Mouse (Mus musculus) embryonic facial prominence, embryonic 11.5 days (tissue): ENCODE measurements at regions not wholly inside any gene's neighbourhood (a gene's known extent, or its start where the extent isn't known, plus 50 kb on each side); places are given as distances from the start of the nearest gene placed in this dataset.

Experiments
- ATAC-seq: fragments of 200-750 bp; cut with Nextera tagmentation; replicated peaks from 2 replicates; pipeline ENCODE4 v1.8.0; 2017; ENCODE audit warnings: low read depth; ENCODE audit not compliant: insufficient number of reproducible peaks, low FRiP score, low TSS enrichment
- DNase-seq: peaks from one replicate; pipeline ENCODE4 v3.0.0-alpha.2; 2015; ENCODE audit warnings: low spot score
- H3K27ac ChIP-seq: fragments of 300-500 bp; sonication (generic); replicated peaks from 2 replicates; pipeline ENCODE4 v1.5.1; 2014; ENCODE audit warnings: mild to moderate bottlenecking, low read depth, low read length, control low read depth
- H3K27me3 ChIP-seq: fragments of 300-500 bp; sonication (generic); 2 replicates; pipeline ENCODE4 v1.6.1; 2014; ENCODE audit warnings: mild to moderate bottlenecking, low read length, moderate library complexity, mixed read lengths; ENCODE audit not compliant: control insufficient read depth, insufficient read depth
- H3K36me3 ChIP-seq: fragments of 300-500 bp; sonication (generic); replicated peaks from 2 replicates; pipeline ENCODE4 v1.6.1; 2014; ENCODE audit warnings: low read depth, mild to moderate bottlenecking, low read length, moderate library complexity, mixed read lengths; ENCODE audit not compliant: control insufficient read depth, insufficient read depth
- H3K4me1 ChIP-seq: fragments of 300-500 bp; sonication (generic); 2 replicates; pipeline ENCODE4 v1.6.1; 2014; ENCODE audit warnings: low read length, mixed read lengths; ENCODE audit not compliant: control insufficient read depth, insufficient read depth
- H3K4me2 ChIP-seq: fragments of 300-500 bp; sonication (generic); 2 replicates; pipeline ENCODE4 v1.6.1; 2014; ENCODE audit warnings: low read depth, mild to moderate bottlenecking, control low read depth, low read length, moderate library complexity
- H3K4me3 ChIP-seq: fragments of 300-500 bp; sonication (generic); 2 replicates; pipeline ENCODE4 v1.5.1; 2014; ENCODE audit warnings: low read depth, low read length, control low read depth
- H3K9ac ChIP-seq: fragments of 300-500 bp; sonication (generic); replicated peaks from 2 replicates; pipeline ENCODE4 v1.6.1; 2014; ENCODE audit warnings: mild to moderate bottlenecking, control low read depth, low read length
- H3K9me3 ChIP-seq: fragments of 300-500 bp; sonication (generic); replicated peaks from 2 replicates; pipeline ENCODE4 v1.6.1; 2016; ENCODE audit warnings: mild to moderate bottlenecking, low read length, inconsistent platforms, mixed read lengths; ENCODE audit not compliant: control insufficient read depth
- WGBS: fragments of 180-500 bp; shearing (Covaris S2); extraction: QIAGEN DNeasy Blood & Tissue Kit; methylation state at CpG from one replicate; pipeline ENCODE4 v1.1.7; 2014; 5-methylcytosine and 5-hydroxymethylcytosine counted together

DNA sequence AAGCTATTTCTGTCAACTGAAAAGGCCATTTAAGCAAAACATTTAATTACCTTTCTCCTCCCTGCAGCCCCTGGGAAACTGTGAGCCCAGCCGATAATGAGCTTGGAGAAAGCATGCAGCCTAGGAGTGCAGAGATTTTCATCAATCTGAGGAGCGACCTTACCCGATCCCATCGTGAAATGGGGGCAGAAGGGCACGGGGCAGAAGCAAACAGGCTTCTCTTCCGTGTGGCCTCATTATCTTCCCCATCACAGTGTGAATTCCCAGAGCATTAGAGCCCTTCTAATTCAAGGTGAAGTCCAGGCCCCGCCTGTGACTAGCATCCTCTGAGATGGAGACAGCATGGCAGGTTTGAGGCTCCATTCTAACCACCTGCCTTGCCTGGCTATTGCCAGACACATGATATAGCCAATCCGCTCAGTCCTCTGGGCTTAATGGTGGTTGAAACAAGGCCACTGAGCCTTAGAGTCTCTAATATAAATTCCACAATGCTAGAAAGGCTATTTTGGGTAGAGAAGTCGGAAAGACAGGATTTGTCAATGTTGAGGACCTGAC, 816.5 kb upstream of the Car8 start:
- H3K27me3 ChIP-seq, result no peaks in the 10 kb centered on the region

DNA sequence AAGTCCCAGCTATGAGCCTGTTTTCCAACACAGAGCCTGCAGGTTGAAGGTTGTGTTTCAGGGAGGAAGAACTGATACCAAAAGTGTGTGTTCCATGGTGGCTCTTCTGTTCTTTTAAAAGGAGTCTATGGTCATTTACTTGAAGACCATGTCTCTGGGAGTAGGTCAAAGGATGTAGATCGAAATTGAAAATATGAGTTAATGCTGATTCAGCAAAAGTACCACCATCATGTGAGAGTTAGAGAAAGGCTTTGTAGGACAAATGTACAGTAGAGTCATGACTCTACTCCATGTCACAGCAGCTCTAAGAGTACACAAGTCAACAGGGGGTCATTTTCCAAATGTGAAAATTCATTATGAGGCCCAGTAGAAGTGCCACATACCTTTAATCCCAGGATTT, 810.0 kb upstream of the Car8 start:
- no peak overlapping the region for H3K4me2 ChIP-seq
- DNase-seq (no peak), ATAC-seq (no peak)
- no peaks in the 10 kb centered on the region for H3K36me3 ChIP-seq
- H3K4me1 ChIP-seq, result no peaks in the 10 kb centered on the region
- H3K9me3 ChIP-seq, result no peaks in the 10 kb centered on the region
- H3K4me3 ChIP-seq, result no peak overlapping the region
- H3K27ac ChIP-seq, result no peak overlapping the region
- WGBS, result 91% methylated on average over 1 of the region's 1 CpGs
- no peaks in the 10 kb centered on the region for H3K27me3 ChIP-seq
- no peak overlapping the region for H3K9ac ChIP-seq

More for the DNA sequence above, 816.5 kb upstream of the Car8 start:
- no peaks in the 10 kb centered on the region for H3K9me3 ChIP-seq
- ATAC-seq (no peak), DNase-seq (no peak)
- no peak overlapping the region for H3K4me2 ChIP-seq
- no peak overlapping the region for H3K4me3 ChIP-seq
- no peak overlapping the region for H3K9ac ChIP-seq
- H3K4me1 ChIP-seq, result peaks cover 3% of the 10 kb centered on the region; the same call in 1 of the 2 replicates
- no peaks in the 10 kb centered on the region for H3K36me3 ChIP-seq
- H3K27ac ChIP-seq, result no peak overlapping the region
- 58% methylated on average over 9 of the region's 9 CpGs for WGBS

DNA sequence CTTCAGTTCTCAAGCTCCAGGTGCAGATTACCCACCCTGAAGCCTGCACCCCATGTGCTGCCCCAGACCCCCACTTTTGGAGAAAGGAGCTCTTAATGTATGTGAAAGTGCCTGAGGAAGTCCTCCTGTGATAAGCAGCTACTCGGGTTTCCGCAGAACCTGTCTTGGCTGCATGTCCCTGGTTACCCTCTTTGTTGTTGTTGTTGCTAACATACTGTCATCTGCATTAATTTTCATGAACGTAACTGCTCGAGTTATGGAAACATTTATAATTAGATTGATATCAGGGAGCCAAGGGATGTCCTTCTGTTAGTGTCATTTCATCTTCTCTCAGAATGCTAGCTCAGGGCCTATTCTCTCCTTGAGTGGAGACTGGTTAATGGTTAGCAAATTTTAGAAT, 808.3 kb upstream of the Car8 start:
- Histone ChIP-seq H3K27me3 (no peaks in the 10 kb centered on the region), H3K4me1 (no peaks in the 10 kb centered on the region), H3K4me2 (no peak overlapping the region), H3K27ac (no peak overlapping the region), H3K36me3 (no peaks in the 10 kb centered on the region), H3K9ac (no peak overlapping the region), H3K9me3 (no peaks in the 10 kb centered on the region), H3K4me3 (no peak overlapping the region)
- DNase-seq, result no peak
- no peak for ATAC-seq
- WGBS, result 81% methylated on average over 4 of the region's 4 CpGs

DNA sequence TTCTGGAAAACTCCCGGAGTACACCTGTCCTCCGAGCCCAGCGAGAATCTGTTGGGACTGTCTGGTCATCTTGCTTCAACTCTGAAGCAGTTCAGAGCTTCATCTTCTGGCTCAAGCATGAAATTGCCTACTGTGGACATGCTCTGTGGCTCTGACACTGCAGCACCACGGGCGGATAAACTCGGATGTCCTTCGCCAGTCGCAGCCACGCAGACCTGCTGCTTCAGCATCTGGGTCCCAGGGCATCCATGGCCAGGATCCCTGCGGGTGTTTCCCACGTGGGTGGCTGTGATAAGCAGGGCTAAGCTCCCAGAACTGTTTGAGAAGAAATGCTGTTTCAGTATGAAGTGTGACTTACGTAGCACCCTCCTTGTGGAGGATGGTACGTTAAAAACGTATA, 807.6 kb upstream of the Car8 start:
- Histone ChIP-seq H3K36me3 (no peaks in the 10 kb centered on the region), H3K9ac (no peak overlapping the region), H3K9me3 (no peaks in the 10 kb centered on the region), H3K4me1 (no peaks in the 10 kb centered on the region), H3K27ac (no peak overlapping the region), H3K27me3 (no peaks in the 10 kb centered on the region), H3K4me3 (no peak overlapping the region), H3K4me2 (no peak overlapping the region)
- WGBS, result 84% methylated on average over 14 of the region's 14 CpGs
- DNase-seq (no peak), ATAC-seq (no peak)

DNA sequence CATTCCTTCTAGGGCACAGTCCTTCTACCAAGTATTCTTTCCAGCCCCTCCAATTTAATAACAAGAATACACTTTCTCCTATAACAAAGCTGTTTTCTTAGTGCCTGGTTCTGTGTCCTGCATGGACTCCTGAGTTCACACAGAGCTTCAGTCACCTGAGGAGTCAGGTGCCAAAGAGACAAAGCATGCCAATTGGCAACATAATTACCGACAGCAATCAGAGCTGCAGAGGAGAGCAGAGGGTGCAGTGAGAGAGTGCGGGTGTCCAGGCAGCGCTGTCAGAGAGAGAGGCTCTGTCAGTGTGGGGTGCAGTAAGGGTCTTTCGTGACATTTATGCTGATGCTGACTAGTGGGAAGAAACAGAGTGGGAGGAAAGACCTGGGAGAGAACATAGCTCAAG, 807.2 kb upstream of the Car8 start:
- no peaks in the 10 kb centered on the region for H3K4me1 ChIP-seq
- no peaks in the 10 kb centered on the region for H3K27me3 ChIP-seq
- 72% methylated on average over 4 of the region's 4 CpGs for WGBS
- no peaks in the 10 kb centered on the region for H3K9me3 ChIP-seq
- no peak overlapping the region for H3K27ac ChIP-seq
- H3K4me3 ChIP-seq, result no peak overlapping the region
- no peak overlapping the region for H3K9ac ChIP-seq
- H3K4me2 ChIP-seq, result no peak overlapping the region
- no peaks in the 10 kb centered on the region for H3K36me3 ChIP-seq
- no peak for DNase-seq
- ATAC-seq, result no peak

DNA sequence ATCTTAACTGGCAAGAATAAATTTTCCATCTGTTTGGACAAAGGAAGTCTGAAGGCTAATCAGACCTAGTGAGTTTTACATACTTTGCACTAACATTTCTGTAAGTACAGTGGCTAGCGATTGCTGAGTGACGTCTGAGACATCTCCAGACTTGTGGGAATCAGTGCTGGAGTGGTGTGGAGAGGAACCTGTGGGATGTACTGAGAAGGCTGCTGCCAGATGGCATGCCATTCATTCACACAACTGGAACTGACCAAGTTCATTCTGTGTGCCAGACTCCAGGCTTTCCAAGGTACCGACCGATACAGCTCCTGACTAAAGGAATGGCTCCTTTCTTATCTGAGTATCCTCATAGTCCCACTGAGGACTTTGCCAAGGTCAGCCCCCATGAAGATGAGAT, 797.2 kb upstream of the Car8 start:
- Histone ChIP-seq H3K4me1 (no peaks in the 10 kb centered on the region), H3K27ac (no peak overlapping the region), H3K4me3 (no peak overlapping the region), H3K4me2 (no peak overlapping the region), H3K9ac (no peak overlapping the region), H3K9me3 (no peaks in the 10 kb centered on the region), H3K27me3 (no peaks in the 10 kb centered on the region), H3K36me3 (no peaks in the 10 kb centered on the region)
- 85% methylated on average over 4 of the region's 4 CpGs for WGBS
- DNase-seq (no peak), ATAC-seq (no peak)

DNA sequence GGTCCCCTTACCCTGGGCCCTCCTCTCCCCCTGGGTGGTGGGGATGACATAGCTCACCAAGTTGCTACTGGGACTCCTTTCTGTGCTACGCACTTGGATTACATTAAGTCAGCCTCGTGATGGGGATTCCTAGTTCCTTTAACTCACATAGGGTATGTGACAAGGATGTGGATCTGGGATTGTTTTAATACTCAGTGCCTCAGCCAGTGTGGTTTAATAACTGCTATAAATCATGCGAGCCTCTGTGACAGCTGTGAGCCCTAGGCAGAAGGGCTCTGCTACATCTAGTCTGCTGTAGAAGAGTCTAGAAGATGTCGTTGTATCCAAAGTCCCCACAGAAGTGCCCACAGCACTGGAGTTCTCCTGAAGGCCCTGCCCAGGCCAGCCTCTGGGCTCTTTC, 796.5 kb upstream of the Car8 start:
- no peak overlapping the region for H3K9ac ChIP-seq
- H3K36me3 ChIP-seq, result no peaks in the 10 kb centered on the region
- H3K4me3 ChIP-seq, result no peak overlapping the region
- H3K9me3 ChIP-seq, result no peaks in the 10 kb centered on the region
- H3K27ac ChIP-seq, result no peak overlapping the region
- ATAC-seq (no peak), DNase-seq (no peak)
- no peaks in the 10 kb centered on the region for H3K27me3 ChIP-seq
- no peak overlapping the region for H3K4me2 ChIP-seq
- H3K4me1 ChIP-seq, result no peaks in the 10 kb centered on the region
- 71% methylated on average over 4 of the region's 4 CpGs for WGBS

DNA sequence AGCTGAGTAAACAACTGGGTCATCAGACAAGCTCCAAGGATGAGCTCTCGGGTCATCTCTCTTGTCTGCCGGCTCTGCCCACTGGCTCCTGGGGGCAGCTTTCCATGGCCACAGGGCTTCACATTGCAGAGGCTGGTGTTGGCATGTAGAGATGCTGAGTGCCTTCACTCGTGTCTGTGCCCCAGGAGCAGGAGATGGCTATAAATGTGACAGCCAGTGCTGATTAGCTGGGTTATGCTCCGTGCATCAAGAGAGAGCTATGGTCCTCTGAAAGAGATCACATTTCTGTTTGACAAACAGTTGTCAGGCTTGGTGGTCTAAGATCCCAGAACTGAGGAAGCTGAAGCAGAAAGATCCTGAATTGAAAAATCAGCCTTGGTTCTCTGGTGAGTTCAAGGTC, 795.4 kb upstream of the Car8 start:
- H3K27ac ChIP-seq, result no peak overlapping the region
- 53% methylated on average over 4 of the region's 4 CpGs for WGBS
- H3K36me3 ChIP-seq, result no peaks in the 10 kb centered on the region
- no peak for ATAC-seq
- H3K4me2 ChIP-seq, result no peak overlapping the region
- no peaks in the 10 kb centered on the region for H3K27me3 ChIP-seq
- no peaks in the 10 kb centered on the region for H3K4me1 ChIP-seq
- no peak for DNase-seq
- H3K9me3 ChIP-seq, result no peaks in the 10 kb centered on the region
- no peak overlapping the region for H3K9ac ChIP-seq
- H3K4me3 ChIP-seq, result no peak overlapping the region
